Mouse (Mus musculus) erythroblast, embryonic 14.5 days (primary cell): ENCODE data around the gene Pkib.

Experiments
- GATA1 ChIP-seq: IDR thresholded peaks from 2 replicates; pipeline ENCODE4 v1.6.1; 2012; ENCODE audit warnings: low read length, inconsistent platforms, mixed read lengths
- TAL1 ChIP-seq: IDR thresholded peaks from 3 replicates; pipeline ENCODE4 v1.6.1; 2012; ENCODE audit warnings: low read length, inconsistent platforms, mixed read lengths

GRCm38 (mm10) chr10:57760694-57761093, 128.9 kb downstream of the Pkib start:
- no peak for TF ChIP-seq GATA1
- no peak for TF ChIP-seq TAL1
